Mouse (Mus musculus) liver, embryonic 14.5 days (tissue): ENCODE measurements around the gene Rbbp5.

Experiments used
- CTCF ChIP-seq: IDR thresholded peaks from 2 replicates; pipeline ENCODE4 v1.5.1; 2016; ENCODE audit warnings: antibody characterized with exemption, low read depth, control low read depth
- EP300 ChIP-seq: IDR thresholded peaks from 2 replicates; pipeline ENCODE4 v1.6.1; 2016; ENCODE audit warnings: antibody characterized with exemption, low read depth

DNA sequence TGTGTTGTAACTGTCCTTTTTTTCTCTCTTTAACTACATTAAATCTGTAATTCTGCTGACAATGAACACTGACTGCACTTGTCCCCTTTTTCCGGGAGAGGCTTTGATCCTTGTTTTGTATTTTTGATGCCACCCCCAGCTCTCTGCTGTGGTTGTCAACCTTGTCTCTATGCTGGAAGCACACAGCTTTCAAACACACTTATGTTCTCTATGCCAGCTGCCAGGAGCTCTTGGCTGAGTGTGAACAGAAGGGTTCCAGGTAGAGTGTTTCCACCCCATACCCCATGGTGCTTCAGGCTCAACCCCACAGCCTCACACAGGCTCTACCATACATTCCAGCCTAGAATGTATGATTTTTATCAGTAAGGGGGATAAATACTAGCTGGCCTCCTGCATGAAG, 2.7 kb upstream of the Rbbp5 start:
- TF ChIP-seq CTCF (no peak), EP300 (no peak)
